Mouse (Mus musculus) left cerebral cortex, postnatal 14 days (tissue): ENCODE results near the gene Eef1e1. TPM values are rescaled to one million over a fixed set of nuclear protein-coding genes. Genes with fewer than 3 reads are reported as not detected.
"Not testable (repeated sequence)": the region's sequence is repeated elsewhere in the genome, so short reads cannot be mapped to it uniquely, and the experiment has no call there.

Experiments used
- DNase-seq, 2 experiments: peaks; one replicate each; pipeline ENCODE4 v3.0.0; 2021 to 2022; ENCODE audit warnings: low spot score in 2 of 2, mixed read lengths in 1 of 2
- intact Hi-C: fragments of 180-260 bp; cut with DNase I; formaldehyde crosslinking; loops from one replicate; pipeline ENCODE4 v1.15.1; 2025
- long read RNA-seq, 2 experiments: library from polyadenylated mRNA; stranded (forward); transcript quantifications; one replicate each; pipeline ENCODE4 v2.0.0; 2021
- total RNA-seq, 2 experiments: library from RNA; stranded (reverse); gene quantifications; 2 replicates each; pipeline ENCODE4 v1.2.3; 2021

The Eef1e1 gene
- total RNA-seq, result 10 to 100 TPM; 33.5 to 33.6 TPM
- long read RNA-seq, experiment 1, transcript Eef1e1-201 (4 exons, 2,553 nt), result major isoform, 39 of 46 reads
- long read RNA-seq, experiment 1, partial matches to known transcripts, result 7 of 46 reads
- long read RNA-seq, experiment 1, other reads (novel, unspliced or antisense), result 0 of 46 reads
- long read RNA-seq, experiment 2, transcript Eef1e1-201 (4 exons, 2,553 nt), result major isoform, 30 of 42 reads
- long read RNA-seq, experiment 2, partial matches to known transcripts, result 11 of 42 reads
- long read RNA-seq, experiment 2, other reads (novel, unspliced or antisense), result 1 of 42 reads

DNA sequence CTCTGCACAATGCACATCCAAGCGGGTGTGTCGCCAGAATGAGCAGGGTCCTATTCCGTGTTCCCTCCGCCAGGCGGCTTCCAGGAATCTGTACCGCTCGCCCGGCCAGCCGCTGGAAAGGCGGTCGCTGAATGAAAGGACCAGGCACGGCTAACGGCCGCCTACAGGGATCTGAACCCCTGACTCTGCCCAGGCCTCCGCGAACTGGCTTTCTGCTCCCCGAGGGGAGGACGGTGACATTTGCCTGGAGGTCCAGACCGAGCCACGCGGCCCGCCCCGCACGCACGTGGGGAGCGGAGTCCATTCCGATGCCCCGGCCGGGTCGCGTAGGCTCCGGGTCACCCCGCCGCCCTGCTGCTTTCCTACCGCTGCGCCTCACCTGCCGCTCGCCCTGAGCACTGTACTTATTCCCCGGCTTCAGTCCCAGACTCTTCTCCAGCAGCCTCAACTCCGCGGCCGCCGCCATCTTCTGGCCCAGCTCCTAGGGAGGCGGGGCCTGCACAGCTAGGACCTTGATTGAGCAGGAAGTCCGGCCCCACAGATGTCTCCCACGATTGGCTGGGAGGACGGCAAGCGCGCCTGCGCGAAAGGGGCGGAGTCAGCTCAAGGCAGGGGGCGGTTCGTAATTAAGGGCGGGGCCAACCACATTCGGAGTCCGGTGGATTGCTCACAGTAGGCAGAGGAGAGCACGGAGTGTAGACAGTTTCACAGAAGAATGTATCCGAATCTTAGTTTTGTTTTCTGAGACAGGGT, at the start of gene Eef1e1:
Gene Eef1e1 (minus strand): TSS at position 531 of the 753 bp plus-strand sequence.
- intact Hi-C loops, result no loop called here

DNA sequence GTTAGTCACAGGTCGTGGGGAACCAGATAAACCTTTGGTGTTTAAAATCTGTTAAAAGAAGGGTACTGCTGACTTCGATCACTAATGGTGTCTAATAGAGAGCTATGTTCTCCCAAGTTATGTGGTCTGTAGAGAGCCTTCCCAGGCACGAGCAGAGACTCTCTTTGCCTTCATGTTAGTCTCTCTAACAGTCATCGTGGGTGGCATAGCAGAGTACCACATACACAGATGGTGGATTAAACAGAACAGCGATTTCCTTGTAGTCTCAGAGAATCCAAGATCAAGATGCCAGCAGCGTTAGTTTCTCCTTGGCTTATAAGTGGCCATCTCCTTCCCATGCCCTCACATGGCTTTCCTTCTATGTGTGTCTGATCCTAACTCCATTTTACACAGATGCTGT, 32.0 kb upstream of the Eef1e1 start:
- intact Hi-C loops, result loop anchor here (10.0 kb wide), 1 partner anchor 314 kb away; no protein-coding TSS in a partner anchor
- no peak for DNase-seq

More for the DNA sequence above, at the start of gene Eef1e1:
- peak; percentile 92 to 95 for DNase-seq

DNA sequence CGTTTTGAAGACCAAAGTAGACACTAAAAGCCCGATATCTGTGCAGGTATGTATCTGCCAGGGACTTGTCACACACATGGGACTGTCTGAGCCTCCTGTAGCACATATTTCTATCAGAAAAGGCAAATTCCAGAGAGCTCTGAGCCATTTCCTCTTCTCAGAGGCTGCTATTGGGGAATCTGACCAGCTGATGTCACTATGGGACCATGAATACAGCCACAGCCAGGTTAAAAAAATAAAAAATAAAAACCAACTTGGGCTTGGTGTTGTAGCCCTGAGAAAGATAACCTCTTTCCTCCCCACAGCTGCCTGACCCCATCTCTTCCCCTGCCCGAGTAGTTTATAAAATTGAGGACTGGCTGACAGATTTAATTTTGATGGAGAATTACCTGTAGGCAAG, 31.2 kb upstream of the Eef1e1 start:
- DNase-seq, result peak; percentile 65 to 67
- intact Hi-C loops, result loop anchor here (10.0 kb wide), 1 partner anchor 315 kb away; no protein-coding TSS in a partner anchor

DNA sequence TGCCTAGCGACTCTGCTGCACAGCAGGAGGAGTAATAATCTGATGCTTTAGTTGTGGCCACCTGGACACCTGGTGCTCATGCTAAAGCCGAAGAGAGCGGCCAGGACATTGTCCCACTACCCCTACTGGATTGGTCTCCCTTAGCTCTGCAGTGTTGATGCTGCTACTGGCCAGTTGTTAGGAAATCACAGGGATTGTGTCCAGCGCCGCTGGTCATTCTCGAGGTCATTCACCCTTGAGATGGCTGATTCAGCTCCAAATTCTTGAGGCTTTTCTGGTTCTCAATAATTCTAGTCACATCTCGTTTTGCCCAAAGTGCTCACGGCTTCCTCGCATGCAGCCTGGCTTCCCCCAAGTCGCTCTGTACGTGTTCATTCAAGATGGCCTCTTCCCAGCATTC, 29.9 kb upstream of the Eef1e1 start:
- intact Hi-C loops, result no loop called here

DNA sequence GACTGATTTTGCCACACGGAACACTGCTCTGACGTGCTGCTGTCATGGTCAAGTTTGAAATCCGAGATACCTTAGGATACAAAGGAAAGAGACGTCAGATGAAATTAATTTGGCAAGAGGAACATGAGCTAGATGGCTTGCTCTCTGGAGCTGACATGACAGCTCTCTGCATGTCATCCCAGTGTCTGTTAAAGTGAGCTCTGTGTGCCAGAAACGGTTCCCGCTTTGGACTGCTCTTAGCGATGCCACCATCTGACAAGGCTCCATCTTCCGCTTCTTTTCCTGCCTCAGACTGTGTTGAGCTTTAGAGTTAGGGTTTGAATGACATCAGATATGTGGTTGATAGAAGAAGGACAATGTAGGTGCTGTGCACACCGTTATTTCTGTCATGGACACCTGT, 13.5 kb upstream of the Eef1e1 start:
- DNase-seq, result no peak
- intact Hi-C loops, result no loop called here

More for the DNA sequence above, 29.9 kb upstream of the Eef1e1 start:
- no peak for DNase-seq

DNA sequence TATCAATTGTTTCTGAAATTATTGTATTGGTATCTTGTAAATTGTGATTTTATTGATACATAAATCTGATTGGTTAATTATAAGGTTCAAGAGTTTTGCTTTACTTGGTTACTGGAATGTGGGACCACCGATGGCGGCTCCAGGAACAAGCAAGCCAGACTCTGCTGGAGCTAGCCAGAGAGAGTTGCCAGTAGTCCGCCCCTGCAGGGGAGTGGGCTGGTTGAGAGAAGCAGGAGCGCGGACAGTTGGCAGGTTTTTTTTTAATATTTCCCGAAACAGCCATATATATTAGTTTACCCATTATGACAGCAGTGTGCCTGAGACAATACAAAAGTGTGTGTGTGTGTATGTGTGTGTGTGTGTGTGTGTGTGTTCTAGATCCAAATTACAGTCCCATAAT, 12.6 kb upstream of the Eef1e1 start:
- DNase-seq, intact Hi-C loops: not testable (repeated sequence)

DNA sequence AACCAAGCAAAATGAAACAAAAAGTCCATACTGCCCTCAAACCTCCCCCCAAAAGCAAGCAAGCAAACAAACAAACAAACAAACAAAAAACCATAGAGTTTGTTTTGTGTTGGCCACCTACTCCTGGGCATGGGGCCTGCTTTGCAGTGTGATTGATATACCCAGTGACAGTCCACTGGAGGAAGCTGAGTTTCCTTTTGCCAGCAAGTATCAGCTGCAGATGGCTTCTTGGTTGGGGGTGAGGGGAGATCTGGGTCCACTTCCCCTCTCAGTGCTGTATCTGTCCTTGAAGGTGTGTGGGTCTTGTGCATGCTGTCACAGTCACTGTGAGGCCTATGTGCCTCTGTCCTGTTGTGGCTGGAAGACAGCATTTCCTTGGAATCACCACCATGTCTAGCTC, 11.2 kb upstream of the Eef1e1 start:
- intact Hi-C loops, result no loop called here

DNA sequence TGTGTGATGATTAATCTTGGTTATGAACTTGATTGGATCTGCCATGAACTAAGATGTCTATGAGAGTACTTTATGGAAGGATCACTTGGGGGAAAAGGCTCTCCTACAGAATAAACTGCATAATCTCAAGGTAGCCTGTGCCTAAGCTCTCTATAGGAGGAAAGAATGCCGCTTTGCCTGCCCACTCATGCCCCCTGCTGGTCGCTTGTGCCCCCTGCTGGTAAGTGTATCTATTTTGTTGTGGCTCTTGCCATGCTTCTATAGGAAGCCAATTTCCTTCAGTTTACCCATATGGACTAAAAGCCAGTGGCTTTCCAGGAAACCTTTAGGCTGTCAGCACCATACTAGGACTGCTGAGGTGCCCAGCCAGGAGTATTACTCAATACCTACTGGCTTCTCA, 9.7 kb upstream of the Eef1e1 start:
- DNase-seq, result no peak
- intact Hi-C loops, result no loop called here

More for the DNA sequence above, 11.2 kb upstream of the Eef1e1 start:
- no peak for DNase-seq

DNA sequence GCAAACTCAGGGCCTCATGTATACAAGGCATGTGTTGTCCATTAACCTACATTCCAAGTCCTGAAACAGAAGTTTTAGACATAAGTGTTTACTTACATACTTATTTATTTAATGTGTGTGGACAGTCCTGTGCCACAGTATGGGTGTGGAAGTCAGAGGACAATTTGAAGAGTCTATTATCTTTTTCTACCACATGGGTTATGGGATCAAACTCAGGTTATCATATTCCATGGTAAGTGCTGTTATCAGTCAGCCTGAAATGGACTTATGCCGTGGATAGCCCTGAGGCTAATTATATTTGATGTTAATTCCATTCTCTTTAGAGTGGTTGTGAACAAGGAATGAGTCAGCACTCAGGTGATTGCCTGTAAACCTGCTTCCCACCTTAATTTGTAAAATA, 5.9 kb upstream of the Eef1e1 start:
- DNase-seq, result no peak
- intact Hi-C loops, result no loop called here

DNA sequence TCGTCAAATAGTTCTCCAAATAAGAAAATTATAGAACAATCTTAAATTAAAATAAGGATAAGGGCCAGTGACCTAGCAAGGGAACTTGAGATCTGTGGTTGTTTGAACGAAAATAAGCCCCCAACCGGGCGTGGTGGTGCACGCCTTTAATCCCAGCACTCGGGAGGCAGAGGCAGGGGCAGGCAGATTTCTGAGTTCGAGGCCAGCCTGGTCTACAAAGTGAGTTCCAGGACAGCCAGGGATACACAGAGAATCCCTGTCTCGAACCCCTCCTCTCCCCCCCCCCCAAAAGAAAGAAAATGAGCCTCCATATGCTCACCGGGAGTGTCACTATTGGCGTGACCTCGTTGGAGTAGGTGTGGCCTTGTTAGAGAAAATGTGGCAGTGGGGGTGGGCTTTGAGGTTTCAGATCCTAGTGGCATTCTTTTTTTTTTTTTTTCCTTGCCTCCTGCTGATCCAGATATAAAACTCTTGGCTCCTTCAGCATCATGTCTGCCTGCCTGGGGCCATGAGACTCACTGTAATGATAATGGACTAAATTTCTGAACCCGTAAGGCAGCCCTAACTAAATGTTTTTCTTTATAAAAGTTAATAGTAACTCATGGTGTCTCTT, 772 bp upstream of the Eef1e1 start:
- DNase-seq, result no peak
- intact Hi-C loops, result no loop called here

DNA sequence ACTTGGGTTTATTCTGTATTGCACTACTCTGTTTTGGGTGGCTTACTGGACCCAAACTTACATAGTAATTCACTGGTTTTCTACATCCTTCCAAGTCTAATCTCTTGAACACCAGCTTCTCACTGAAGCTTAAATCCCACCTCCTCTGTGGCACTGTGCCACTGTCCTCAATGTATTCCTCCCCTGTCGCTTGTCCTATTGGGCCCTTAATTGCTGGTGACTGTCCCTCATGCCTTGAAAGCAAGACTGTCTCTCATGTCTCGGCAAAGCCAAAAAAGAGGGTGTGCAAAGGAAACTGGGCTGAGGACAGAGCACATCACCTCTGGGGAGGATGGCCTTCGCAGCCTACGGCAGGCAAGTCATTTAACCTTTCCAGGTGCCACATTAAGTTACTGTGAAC, 993 bp downstream of the Eef1e1 start:
- intact Hi-C loops, result no loop called here
- no peak for DNase-seq

DNA sequence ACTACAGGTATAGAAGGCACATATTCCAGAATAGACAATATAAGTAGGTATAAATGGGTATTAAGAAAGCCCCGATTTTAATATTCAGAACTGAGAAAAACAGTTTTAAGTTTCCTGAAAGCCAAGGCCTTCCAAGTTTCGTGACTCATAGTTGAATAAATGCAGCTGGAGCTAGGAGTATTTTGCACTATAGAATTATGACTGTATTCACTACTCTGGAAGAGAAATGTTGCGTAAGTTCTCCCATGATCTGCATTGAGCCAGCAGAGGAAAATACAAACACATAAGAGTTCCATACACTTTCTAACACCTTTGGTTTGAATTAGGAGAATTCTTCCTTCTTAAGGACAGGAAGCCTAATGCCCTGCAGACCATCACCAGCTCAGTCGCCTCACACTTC, 8.6 kb downstream of the Eef1e1 start:
- no peak for DNase-seq
- intact Hi-C loops, result no loop called here

DNA sequence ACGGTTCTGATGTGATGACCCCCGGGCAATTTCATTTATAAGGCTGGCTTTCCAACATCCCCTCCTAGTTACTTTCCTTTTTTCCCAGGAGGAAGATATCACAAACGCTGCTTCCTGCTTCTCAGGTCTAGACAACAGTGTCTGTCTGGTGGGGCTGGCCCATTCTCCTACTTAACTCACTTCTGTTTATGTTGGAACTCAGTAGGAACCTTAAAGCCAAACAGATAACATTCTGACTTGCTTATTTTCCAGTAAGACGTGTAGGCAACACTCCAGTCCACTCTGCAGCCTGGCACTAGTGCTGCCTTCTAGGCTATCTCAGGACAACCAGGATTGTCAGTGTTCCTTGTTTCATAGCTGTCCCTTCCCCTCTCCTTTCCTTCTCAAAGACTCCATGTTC, 9.8 kb downstream of the Eef1e1 start:
- no peak for DNase-seq
- intact Hi-C loops, result no loop called here

DNA sequence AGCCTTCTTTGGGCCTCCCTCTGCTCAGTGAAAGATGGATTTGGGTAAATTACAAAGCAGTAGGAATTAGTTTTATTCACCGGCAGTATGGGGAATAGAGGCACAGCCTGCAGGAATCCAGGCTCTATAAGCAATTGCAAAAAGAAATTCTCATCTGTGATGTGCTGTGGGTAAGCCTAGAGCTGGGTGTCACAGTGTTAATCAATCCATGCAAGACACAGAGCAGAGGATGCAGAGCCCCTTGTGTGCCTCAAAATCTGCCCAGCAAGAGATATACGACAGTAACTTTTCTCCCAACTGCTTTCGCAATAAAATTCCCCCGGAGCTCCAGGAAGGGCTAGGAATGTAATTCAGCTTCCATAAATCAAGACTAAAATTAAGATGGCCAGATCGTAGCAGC, 17.4 kb downstream of the Eef1e1 start:
- intact Hi-C loops, result no loop called here
- DNase-seq, result no peak

DNA sequence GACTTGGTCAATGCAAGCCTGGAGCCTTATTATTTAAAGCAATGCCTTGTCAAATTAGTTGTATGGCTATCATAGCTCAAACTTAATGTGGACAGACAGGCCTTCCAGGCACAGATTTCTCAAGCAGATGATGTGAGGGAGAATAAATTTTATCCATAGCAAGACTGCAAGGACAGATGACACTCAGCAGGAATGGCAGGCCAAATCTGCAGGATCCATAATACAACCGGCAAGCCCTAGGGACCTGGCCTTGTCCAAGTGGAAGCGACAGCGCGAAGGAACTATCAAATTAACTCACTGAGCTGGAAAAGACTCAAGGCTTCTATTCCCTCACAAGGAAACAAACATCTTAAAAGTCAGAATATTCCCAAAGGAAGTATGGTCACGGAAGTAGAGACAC, 17.9 kb downstream of the Eef1e1 start:
- DNase-seq, result no peak
- intact Hi-C loops, result no loop called here

DNA sequence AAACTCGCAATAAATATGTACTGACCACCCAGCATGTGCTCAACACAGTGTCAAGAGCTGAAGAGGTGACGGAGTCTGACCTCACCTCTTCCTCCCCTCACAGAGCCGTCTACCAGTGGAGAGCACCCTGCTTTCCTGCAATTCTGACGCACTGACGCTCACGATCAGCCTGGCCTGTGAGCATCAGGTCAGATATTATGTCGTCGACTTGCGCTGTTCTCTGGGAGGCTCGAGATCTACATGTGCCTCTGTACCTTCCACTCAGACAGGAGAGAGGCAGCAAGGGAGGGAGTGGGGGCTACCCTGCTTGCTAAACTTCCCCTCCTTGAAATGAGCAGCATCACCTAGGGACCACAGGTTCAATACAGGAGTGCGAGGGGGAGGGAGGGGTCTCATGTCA, 20.2 kb downstream of the Eef1e1 start:
- DNase-seq, result no peak
- intact Hi-C loops, result no loop called here

DNA sequence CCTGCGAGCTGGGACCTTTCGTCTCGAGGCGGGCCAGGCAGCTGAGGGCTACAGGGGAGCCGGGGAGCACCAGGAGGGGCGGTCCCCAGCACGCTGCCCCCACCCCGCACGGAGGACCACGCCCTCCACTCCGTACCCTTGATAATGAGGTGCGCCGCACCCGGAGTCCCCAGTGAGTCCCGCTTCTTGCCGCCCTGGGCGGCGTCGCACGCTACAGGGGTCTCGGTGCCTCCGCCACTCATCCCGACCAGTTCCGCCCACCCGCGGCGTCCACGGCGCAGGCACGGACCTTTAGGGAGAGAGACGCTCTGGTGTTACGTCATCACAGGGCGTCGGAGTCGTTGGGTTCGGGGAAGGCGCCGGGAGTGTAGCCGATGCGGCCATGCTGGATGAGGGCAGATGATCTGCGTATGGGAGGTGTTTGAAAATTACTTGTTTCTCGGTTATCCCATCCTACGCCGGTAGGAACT, 24.0 kb downstream of the Eef1e1 start, which contains the start of gene Bloc1s5:
Gene Bloc1s5 (minus strand): TSS at position 310 of the 470 bp plus-strand sequence.
- DNase-seq, result peak; percentile 96 to 97
- intact Hi-C loops, result no loop called here

DNA sequence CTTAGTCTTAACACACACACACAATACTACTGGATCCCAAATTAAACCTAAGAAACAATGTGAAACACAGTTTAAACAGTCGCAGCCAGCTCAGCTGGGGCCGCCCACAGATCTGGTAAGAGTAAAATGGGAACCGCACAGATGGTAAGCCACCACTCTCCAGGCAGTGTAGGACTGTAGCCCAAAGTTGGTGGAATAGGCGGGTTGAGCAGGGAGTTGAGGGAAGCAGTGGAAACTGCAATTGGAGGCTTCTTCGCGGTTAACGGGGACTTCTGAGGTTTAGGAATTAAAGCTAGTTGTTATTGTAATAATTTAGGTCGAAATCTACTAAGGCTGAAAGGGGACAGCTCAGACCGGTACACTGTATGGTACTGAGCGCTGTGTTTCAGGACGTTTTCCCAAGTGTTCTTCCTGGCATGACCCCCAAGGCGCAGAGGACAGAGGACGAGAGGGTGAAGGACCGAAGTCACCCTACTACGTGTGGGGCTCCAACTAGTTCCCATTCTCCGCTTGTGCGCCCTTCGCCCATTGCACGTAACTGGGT, 24.5 kb downstream of the Eef1e1 start:
- DNase-seq, result peak; percentile 79 to 84
- intact Hi-C loops, result no loop called here

DNA sequence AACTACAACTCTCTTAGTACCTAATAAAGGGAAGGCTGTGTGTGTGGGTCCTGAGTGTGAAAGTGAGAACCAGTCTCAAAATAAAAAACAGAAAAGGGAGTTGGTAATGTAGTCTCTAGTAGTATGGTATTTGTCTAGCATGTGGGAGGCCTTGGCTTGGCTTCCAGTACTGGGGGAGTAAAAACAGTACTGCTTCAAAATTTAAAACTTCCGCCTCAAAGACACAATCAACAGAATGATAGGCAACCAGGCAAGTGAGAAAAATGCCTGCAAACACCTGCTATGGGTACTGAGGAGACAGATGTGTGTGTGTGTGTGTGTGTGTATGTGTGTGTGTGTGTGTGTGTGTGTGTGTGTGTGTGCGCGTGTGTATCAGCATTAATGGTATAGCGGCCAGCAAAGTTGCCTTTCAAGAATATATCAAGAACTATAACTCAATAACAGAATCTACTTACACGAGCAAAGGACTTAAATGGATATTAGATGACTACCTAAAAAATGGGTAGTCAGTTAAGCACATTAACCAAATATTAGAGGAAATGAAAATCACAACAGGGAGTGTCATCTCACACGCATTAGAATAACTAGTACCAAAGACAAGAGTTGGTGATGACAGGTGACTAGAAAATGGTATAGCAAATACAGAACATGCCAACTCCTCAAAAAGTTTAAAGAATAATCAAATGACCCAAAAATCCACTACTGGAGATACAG, 25.4 kb downstream of the Eef1e1 start:
- intact Hi-C loops, result no loop called here
- peak; percentile 22 to 25 for DNase-seq
